25 mouse cellular contexts compared by ENCODE assay signal in the genomic region with DNA sequence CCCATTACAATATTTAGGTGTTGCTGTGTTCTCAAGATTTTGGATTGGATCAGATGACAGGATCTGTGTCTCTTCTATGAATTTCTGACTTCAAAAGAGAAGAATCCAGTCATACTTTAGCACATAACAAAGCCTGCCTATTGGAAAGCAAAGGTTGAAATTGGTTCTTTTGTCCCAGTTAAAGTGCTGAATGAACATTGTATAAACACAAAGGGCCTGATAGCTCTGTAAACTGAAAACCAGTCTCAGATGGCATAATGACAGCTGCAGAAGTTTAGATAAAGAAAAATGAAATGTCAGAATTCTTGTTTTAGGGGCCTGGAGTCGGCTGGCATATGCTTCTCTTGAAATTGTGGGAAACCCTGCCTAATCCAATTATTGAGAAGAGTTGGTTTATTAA.
DNase-seq lines count a peak whose midpoint lies in the region; ATAC-seq lines count a peak whose summit lies in the region.
"Had no signal": no experiment of that assay in that cellular context is flagged by ENCODE, and none has a peak within 500 bp of the region (broad histone marks: within the 10 kb centered on the region; RNA-seq: fewer than 3 reads in every experiment).

No protein-coding gene starts in this region.

- H3K4me3 ChIP-seq in forebrain, embryonic 11.5 days (ENCODE audit: low read depth, low read length), result no peak overlapping the region
- no peak overlapping the region for H3K4me3 ChIP-seq in forebrain, embryonic 15.5 days
- no peak overlapping the region for H3K4me3 ChIP-seq in midbrain, embryonic 14.5 days (replicated peaks; ENCODE audit: low read depth, low read length)
- H3K4me3 ChIP-seq: embryonic facial prominence, embryonic 12.5 days; heart, embryonic 10.5 days; heart, embryonic 15.5 days; hindbrain, embryonic 13.5 days; limb, embryonic 10.5 days; limb, embryonic 15.5 days; liver, embryonic 13.5 days; myocyte; neural tube, embryonic 12.5 days had no signal

- 32% methylated on average over 1 of the region's 1 CpGs for WGBS in forebrain, embryonic 11.5 days
- 22% methylated on average over 1 of the region's 1 CpGs for whole genome bisulfite sequencing in forebrain, embryonic 15.5 days
- 4% methylated on average over 1 of the region's 1 CpGs for WGBS in midbrain, embryonic 14.5 days

- H3K4me2 ChIP-seq in forebrain, embryonic 11.5 days (ENCODE audit: low read depth, low read length, severe bottlenecking), result no peak overlapping the region
- no peak overlapping the region for H3K4me2 ChIP-seq in forebrain, embryonic 15.5 days (replicated peaks)
- no peak overlapping the region for H3K4me2 ChIP-seq in midbrain, embryonic 14.5 days (ENCODE audit: low read length)
- H3K4me2 ChIP-seq: embryonic facial prominence, embryonic 12.5 days; heart, embryonic 15.5 days; hindbrain, embryonic 13.5 days; limb, embryonic 15.5 days; liver, embryonic 13.5 days; neural tube, embryonic 12.5 days had no signal

- no peak for DNase-seq in forebrain, embryonic 11.5 days (ENCODE audit: low spot score)
- peak; percentile 21 for DNase-seq in retina, embryonic 14.5 days (ENCODE audit: low spot score)
- DNase-seq in retina, postnatal 1 day, result no peak
- peak; percentile 55 for DNase-seq in midbrain, embryonic 14.5 days
- DNase-seq in heart, adult 8-10 months (ENCODE audit: low spot score), result no peak
- DNase-seq: gastrocnemius, postnatal 10 days; kidney, adult 9 months; kidney, postnatal 10 days; liver, embryonic 13.5 days; lung, adult 18-20 months; lung, postnatal 10 days; thymus, postnatal 4 days had no signal

- no peak overlapping the region for H3K27ac ChIP-seq in forebrain, embryonic 11.5 days (ENCODE audit: low read depth, low read length)
- no peak overlapping the region for H3K27ac ChIP-seq in forebrain, embryonic 15.5 days (replicated peaks)
- no peak overlapping the region for H3K27ac ChIP-seq in midbrain, embryonic 14.5 days (replicated peaks; ENCODE audit: low read depth, low read length)
- H3K27ac ChIP-seq: embryonic facial prominence, embryonic 12.5 days; heart, embryonic 10.5 days; heart, embryonic 15.5 days; hindbrain, embryonic 13.5 days; limb, embryonic 10.5 days; limb, embryonic 15.5 days; liver, embryonic 13.5 days; macrophage; neural tube, embryonic 12.5 days had no signal

- H3K9me3 ChIP-seq in forebrain, embryonic 11.5 days (ENCODE audit: control insufficient read depth, low read length), result no peaks in the 10 kb centered on the region
- no peaks in the 10 kb centered on the region for H3K9me3 ChIP-seq in forebrain, embryonic 15.5 days
- no peaks in the 10 kb centered on the region for H3K9me3 ChIP-seq in midbrain, embryonic 14.5 days (ENCODE audit: control insufficient read depth, low read length)
- H3K9me3 ChIP-seq: embryonic facial prominence, embryonic 12.5 days; G1E; heart, embryonic 10.5 days; heart, embryonic 15.5 days; hindbrain, embryonic 13.5 days; limb, embryonic 10.5 days; limb, embryonic 15.5 days; liver, embryonic 13.5 days; neural tube, embryonic 12.5 days had no signal

- H3K9ac ChIP-seq in forebrain, embryonic 11.5 days (ENCODE audit: low read length), result no peak overlapping the region
- H3K9ac ChIP-seq in forebrain, embryonic 15.5 days (replicated peaks), result no peak overlapping the region
- no peak overlapping the region for H3K9ac ChIP-seq in midbrain, embryonic 14.5 days (replicated peaks; ENCODE audit: low read length)
- H3K9ac ChIP-seq: embryonic facial prominence, embryonic 12.5 days; heart, embryonic 15.5 days; hindbrain, embryonic 13.5 days; limb, embryonic 15.5 days; liver, embryonic 13.5 days; neural tube, embryonic 12.5 days had no signal

- peak; percentile 59; the same call in 1 of the 2 replicates for ATAC-seq in forebrain, embryonic 11.5 days (replicated peaks; ENCODE audit: low FRiP score)
- ATAC-seq in forebrain, embryonic 15.5 days (replicated peaks), result no peak
- peak; percentile 59; the same call in 1 of the 2 replicates for ATAC-seq in midbrain, embryonic 14.5 days (ENCODE audit: low FRiP score, low TSS enrichment)
- ATAC-seq in megakaryocyte-erythroid progenitor cell, adult 5-6 weeks (replicated peaks; ENCODE audit: low FRiP score, low TSS enrichment, poor library complexity, severe bottlenecking), result no peak
- ATAC-seq: intestine, postnatal 0 days had no signal

- H3K4me1 ChIP-seq in forebrain, embryonic 11.5 days (replicated peaks; ENCODE audit: control insufficient read depth, insufficient read depth, low read length), result no peaks in the 10 kb centered on the region
- H3K4me1 ChIP-seq in forebrain, embryonic 15.5 days, result no peaks in the 10 kb centered on the region
- no peaks in the 10 kb centered on the region for H3K4me1 ChIP-seq in midbrain, embryonic 14.5 days (ENCODE audit: control insufficient read depth, insufficient read depth, low read length)
- H3K4me1 ChIP-seq: embryonic facial prominence, embryonic 12.5 days; heart, embryonic 10.5 days; heart, embryonic 15.5 days; hindbrain, embryonic 13.5 days; limb, embryonic 10.5 days; limb, embryonic 15.5 days; liver, embryonic 13.5 days; neural tube, embryonic 12.5 days had no signal

- H3K36me3 ChIP-seq in forebrain, embryonic 11.5 days (ENCODE audit: control insufficient read depth, insufficient read depth, low read length), result no peaks in the 10 kb centered on the region
- H3K36me3 ChIP-seq in forebrain, embryonic 15.5 days, result no peaks in the 10 kb centered on the region
- H3K36me3 ChIP-seq in midbrain, embryonic 14.5 days (ENCODE audit: control insufficient read depth, insufficient read depth, low read length), result no peaks in the 10 kb centered on the region
- H3K36me3 ChIP-seq: embryonic facial prominence, embryonic 12.5 days; G1E; heart, embryonic 10.5 days; heart, embryonic 15.5 days; hindbrain, embryonic 13.5 days; limb, embryonic 10.5 days; limb, embryonic 15.5 days; liver, embryonic 13.5 days; neural tube, embryonic 12.5 days had no signal

- H3K27me3 ChIP-seq in forebrain, embryonic 11.5 days (ENCODE audit: control insufficient read depth, insufficient read depth, low read length), result no peaks in the 10 kb centered on the region
- H3K27me3 ChIP-seq in forebrain, embryonic 15.5 days, result no peaks in the 10 kb centered on the region
- no peaks in the 10 kb centered on the region for H3K27me3 ChIP-seq in midbrain, embryonic 14.5 days (ENCODE audit: control insufficient read depth, insufficient read depth, low read length)
- H3K27me3 ChIP-seq: embryonic facial prominence, embryonic 12.5 days; heart, embryonic 15.5 days; hindbrain, embryonic 13.5 days; limb, embryonic 15.5 days; liver, embryonic 13.5 days; neural tube, embryonic 12.5 days had no signal

Comparison
In these comparisons a context has a peak if more than half of its experiments do, and no peak if none do; other contexts are left out.
1. ATAC-seq: peak in forebrain, embryonic 11.5 days (single experiment) and midbrain, embryonic 14.5 days (single experiment); none in forebrain, embryonic 15.5 days (single experiment) and megakaryocyte-erythroid progenitor cell, adult 5-6 weeks (single experiment).
2. DNase-seq: peak in retina, embryonic 14.5 days (single experiment) and midbrain, embryonic 14.5 days (single experiment); none in forebrain, embryonic 11.5 days (single experiment), retina, postnatal 1 day (single experiment) and heart, adult 8-10 months (single experiment).